Mouse (Mus musculus): ENCODE results near the gene Fam161a. TPM values are rescaled to one million over a fixed set of nuclear protein-coding genes. Genes with fewer than 3 reads are reported as not detected.
A peak's percentile ranks its signal among the peaks of the same experiment; 100 is the strongest.

Gene Fam161a
- total RNA-seq (2021): 1 to 10 TPM; 4.2 to 5.1 TPM
- long read RNA-seq, experiment 1, partial matches to known transcripts: 0 of 3 reads
- long read RNA-seq, experiment 1, other reads (novel, unspliced or antisense): 3 of 3 reads
- long read RNA-seq, experiment 2, partial matches to known transcripts: 1 of 8 reads
- long read RNA-seq, experiment 2, other reads (novel, unspliced or antisense): 7 of 8 reads

- peak; percentile 93 for DNase-seq (ENCODE audit: low spot score)
Observed at GRCm38 (mm10) chr11:23007481-23008180, at the start of gene Fam161a. Fam161a (plus strand) TSS chr11:23007531.

DNA sequence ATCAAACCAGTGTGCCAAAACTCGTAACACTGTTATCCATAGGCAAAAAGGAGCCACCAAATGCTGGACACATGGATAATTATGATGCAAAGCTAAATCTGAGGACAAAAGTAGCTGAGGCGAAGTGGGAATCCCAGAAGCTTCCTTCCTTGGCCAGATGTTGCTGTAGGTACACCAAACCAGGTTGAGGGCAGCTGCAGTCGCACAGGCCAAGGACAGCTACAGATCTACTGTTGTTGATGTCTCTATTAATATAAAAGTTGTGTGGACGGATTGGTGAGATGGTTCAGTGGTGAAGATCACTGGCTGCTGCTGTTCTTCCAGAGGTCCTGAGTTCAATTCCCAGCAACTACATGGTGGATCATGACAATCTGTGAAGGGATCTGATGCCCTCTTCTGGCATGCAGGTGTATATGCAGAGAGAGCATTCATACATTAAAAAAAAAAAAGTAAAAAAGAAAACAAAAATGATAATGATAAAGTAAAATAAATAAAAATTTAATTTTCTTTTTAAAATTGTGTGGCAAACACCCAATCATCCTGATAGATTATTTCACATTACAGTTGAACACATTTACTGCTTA lies 49.4 kb upstream of the Fam161a start:
- DNase-seq (ENCODE audit: low spot score): no peak

DNA sequence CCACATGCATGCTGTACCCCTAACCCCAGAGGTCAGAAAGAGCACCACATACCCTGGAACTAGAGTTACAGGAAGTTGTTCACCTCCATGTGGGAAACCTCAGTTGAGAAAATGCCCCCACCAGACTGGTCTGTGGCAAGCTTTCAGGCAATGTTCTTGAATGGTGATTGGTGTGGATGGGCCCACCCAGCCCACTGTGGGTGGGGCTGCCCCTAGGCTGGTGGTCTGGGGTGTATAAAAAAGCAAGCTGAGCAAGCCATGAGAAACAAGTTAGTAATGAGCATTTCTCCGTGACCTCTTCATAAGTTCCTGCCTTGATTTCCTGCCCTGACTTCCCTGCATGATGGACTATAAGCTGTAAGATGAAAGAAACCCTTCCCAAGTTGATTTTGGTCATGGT lies 45.2 kb upstream of the Fam161a start:
- DNase-seq (ENCODE audit: low spot score): no peak

- DNase-seq (ENCODE audit: low spot score): no peak
Observed at GRCm38 (mm10) chr11:22964401-22964800, 42.9 kb upstream of the Fam161a start.

DNA sequence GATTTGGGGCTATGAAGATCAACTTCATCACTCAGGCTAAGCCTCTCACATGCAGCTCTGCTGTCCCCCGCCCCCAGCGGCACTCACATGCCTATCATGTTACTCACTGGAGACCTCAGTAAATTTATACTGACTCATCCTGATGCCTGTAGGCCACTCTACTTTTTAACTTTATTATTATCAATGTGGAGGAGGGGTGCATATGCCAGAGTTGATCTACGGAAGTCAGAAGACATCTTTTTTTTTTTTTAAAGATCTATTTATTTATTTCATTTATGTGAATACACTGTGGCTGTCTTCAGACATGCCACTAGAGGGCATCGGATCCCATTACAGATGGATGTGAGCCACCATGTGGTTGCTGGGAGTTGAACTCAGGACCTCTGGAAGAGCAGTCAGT lies 41.8 kb upstream of the Fam161a start:
- no peak for DNase-seq (ENCODE audit: low spot score)

GRCm38 (mm10) chr11:22969486-22969885 lies 37.8 kb upstream of the Fam161a start:
- no peak for DNase-seq (ENCODE audit: low spot score)

DNA sequence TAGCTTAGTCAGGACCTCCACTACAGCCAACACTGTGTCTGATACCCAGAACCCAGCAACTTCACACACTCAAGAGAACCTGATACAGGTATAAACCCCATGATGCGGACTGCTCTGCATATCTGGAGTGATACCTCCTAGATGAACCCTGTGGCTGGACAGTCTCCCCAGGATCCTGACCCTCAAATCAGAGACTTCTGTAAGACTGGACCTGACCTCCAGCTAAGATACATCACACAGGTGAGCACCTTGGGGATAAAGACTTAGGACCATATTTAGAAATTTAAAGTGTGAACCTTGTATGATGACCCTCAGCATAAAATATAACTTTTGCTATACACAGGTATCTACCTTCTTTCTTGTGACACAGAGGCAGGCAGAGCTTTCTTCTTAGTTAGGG lies 36.8 kb upstream of the Fam161a start:
- no peak for DNase-seq (ENCODE audit: low spot score)

- peak; percentile 56 for DNase-seq (ENCODE audit: low spot score)
Observed at GRCm38 (mm10) chr11:22971835-22972709, 35.3 kb upstream of the Fam161a start, which contains the start of gene Zrsr1. Zrsr1 (plus strand) TSS chr11:22972005.

DNA sequence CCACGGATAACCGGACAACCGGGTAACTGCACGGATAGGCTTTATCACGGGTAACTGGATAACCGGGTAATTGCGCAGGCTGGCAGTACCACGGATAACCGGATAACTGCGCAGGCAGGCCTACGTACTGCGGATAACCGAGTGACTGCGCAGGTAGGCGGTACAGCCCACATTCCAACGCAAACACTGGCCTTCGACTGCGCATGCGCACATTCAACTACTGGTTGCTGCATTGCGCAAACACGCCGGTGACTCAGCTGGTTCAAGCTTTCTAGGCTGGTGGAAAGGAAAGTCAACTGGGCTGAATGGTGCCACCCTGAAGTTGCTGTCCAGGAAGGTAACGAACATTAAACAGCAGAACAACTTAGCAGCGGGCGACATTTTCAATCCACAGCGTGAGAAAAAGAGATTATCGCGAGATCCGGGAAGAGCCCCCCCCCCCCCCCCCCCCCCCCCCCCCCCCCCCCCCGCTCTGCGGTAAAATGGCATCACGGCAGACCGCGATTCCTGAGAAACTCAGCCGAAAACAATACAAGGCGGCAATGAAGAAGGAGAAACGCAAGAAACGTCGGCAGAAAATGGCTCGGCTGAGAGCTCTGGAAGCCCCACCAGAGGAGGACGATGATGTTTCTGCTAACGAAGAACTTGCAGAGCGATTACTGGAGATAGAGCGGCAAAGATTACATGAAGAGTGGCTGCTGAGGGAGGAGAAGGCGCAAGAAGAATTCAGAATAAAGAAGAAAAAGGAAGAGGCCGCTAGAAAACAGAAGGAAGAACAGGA lies 34.4 kb upstream of the Fam161a start:
- DNase-seq (ENCODE audit: low spot score): peak; percentile 85

- DNase-seq (ENCODE audit: low spot score): no peak
Observed at GRCm38 (mm10) chr11:22973599-22973998, 33.7 kb upstream of the Fam161a start.

DNA sequence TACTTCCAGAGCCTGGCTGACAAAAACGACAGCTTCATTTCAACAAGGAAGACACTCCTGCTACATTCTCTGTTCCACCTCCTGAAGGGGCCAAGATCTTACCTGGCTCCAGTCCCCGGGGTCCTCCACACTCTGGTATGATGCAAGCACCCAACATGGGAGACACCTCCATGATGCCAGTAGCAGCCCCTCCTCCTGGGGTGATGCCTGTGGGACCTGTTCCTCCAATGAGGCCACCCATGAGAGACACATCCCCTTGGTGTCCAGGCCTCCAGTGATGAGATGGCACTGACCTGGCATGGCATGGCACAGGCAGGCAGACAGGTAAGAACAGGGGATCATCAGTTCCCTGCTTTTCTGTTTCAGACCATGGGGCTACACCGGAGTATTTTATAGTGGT lies 29.1 kb upstream of the Fam161a start:
- DNase-seq (ENCODE audit: low spot score): no peak

DNA sequence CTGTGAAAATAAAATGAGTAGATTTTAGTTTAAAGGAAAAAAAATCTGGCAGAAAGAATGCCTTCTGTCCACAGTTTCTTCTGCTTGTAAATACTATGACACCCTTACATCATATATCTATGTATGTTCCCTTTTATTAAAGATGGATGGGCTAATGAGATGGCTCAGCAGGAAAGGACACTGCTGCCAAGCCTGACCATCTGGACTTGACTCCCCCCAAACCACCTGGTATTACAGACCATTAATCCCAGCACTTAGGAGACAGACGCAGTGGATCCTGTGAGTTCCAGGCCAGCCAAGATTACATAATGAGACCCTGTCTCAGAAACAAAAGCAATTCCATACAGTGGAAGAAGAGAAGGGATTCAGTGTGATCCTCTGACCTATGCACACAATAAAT lies 28.6 kb upstream of the Fam161a start:
- no peak for DNase-seq (ENCODE audit: low spot score)

- no peak for DNase-seq (ENCODE audit: low spot score)
Observed at GRCm38 (mm10) chr11:22979221-22979620, 28.1 kb upstream of the Fam161a start.

DNA sequence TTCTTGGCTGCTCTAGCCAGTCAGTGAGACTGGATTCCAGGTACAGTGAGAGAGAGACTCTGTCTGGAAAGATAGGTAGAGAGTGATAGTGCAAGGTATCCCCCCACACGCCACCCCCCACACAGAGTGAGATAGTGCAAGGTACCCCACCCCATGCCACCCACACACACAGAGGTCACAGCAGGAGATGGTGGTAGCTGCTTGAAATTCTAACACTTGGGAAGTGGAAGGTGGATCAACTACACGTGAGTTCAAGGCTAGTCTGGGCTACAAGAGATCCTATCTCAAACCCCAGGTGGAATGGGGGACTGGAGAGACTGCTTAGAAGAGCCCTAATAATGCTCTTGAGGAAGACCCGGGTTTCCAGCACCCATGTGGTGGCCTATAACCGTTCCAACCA lies 26.3 kb upstream of the Fam161a start:
- DNase-seq (ENCODE audit: low spot score): no peak

GRCm38 (mm10) chr11:22981543-22981950 lies 25.8 kb upstream of the Fam161a start:
- DNase-seq (ENCODE audit: low spot score): no peak

- DNase-seq (ENCODE audit: low spot score): peak; percentile 97
Observed at GRCm38 (mm10) chr11:22981984-22982757, 25.2 kb upstream of the Fam161a start, which contains the start of the genes Gm28048 and Commd1. Gm28048 (minus strand) TSS chr11:22982090. Commd1 (minus strand) TSS chr11:22982382.

GRCm38 (mm10) chr11:22982846-22983245 lies 24.5 kb upstream of the Fam161a start:
- DNase-seq (ENCODE audit: low spot score): no peak

DNA sequence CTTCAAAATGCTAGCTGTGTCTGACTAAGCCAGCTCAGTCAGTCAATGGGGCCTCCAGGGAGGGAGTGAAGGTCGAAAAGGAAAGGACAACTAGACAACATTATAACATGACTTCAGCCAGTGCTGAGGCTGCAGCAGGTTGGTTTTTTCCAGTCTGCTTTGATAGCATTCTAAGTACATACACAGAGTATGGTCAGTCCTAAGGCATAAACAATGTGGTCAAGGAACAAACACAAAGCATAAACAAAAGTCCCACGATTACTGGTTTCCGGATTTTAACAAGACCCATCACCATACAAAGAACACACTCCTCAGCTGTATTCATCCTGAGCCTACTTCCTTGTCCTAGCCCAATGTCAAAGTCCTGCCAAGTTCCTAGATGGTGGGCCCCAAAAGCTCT lies 21.8 kb upstream of the Fam161a start:
- no peak for DNase-seq (ENCODE audit: low spot score)

- peak; percentile 66 for DNase-seq (ENCODE audit: low spot score)
Observed at GRCm38 (mm10) chr11:22987357-22987756, 20.0 kb upstream of the Fam161a start.

GRCm38 (mm10) chr11:22989786-22990185 lies 17.5 kb upstream of the Fam161a start:
- DNase-seq (ENCODE audit: low spot score): no peak
